Mouse (Mus musculus): ENCODE results near the gene Tmem231. TPM values are rescaled to one million over a fixed set of nuclear protein-coding genes. Genes with fewer than 3 reads are reported as not detected.

Tmem231 gene
- polyA plus RNA-seq, 1 experiment, result 17.2 TPM

DNA sequence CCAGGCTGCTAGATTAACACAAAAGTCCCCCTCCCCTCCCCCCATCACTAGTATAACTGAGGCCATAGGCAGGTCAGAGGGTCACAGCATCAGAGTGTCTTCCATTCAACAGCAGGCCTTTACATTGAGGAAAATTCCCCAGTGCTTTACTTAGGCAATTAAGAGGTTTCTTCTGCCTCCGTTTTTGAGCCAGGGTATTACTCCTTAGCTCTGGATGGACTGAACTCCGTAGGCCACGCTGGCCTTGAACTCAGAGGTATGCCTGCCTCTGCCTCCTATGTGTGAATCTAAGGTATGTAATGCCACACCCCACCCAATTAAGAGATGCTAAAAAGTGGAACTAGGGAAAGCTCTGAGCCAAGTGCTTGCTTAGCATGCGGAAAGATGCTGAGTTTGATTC, 29.9 kb upstream of the Tmem231 start:
- TF ChIP-seq POLR2A (IDR thresholded peaks at IDR 0.05; ENCODE audit: borderline replicate concordance, extremely low read depth, insufficient read depth, insufficient read length, poor library complexity, severe bottlenecking), result no peak
- DNase-seq (ENCODE audit: low read depth), result no peak

DNA sequence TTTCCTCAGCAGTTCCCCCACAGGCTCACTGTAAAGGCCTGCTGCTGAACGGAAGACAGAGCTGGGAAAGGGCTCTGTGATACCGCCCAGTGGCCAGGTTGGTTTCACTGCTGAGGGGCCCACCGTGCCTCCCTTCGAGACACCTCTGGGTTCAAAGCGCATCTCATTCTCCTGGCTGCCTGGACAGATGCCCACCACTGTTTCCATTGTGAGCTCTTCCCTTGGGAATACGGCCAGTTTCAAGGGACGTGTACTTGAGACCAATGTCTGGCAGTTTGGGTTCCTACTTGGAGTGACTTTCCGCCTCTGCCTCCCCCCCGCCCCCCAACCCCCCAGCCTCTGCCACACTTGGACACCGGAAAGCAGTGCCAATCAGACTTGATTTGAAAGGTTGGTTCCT, 29.4 kb upstream of the Tmem231 start:
- TF ChIP-seq POLR2A (IDR thresholded peaks at IDR 0.05; ENCODE audit: borderline replicate concordance, extremely low read depth, insufficient read depth, insufficient read length, poor library complexity, severe bottlenecking) (no peak), CTCF (IDR thresholded peaks at IDR 0.05; ENCODE audit: borderline replicate concordance, extremely low read depth, insufficient read depth, insufficient read length) (no peak)
- DNase-seq (ENCODE audit: low read depth), result no peak

DNA sequence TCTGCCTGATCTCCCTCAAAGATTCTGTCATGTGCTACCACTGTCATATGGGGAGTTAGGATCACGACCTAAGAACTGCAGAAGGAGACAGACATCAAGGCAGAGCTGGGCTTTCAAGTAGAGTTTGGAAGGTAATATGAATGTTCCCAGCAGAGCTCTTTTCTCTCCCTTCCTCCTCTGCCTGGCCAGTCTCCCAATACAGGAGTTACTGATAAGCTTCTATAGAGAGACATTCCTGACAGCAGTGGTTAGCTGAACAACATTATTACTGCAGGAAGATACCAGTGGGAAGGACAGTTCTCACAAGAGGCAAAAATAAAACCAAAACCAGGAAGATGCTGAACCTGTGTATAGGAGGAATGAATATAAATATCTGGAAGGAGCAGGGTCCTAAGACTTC, 28.9 kb upstream of the Tmem231 start:
- no peak for TF ChIP-seq POLR2A (IDR thresholded peaks at IDR 0.05; ENCODE audit: borderline replicate concordance, extremely low read depth, insufficient read depth, insufficient read length, poor library complexity, severe bottlenecking)
- no peak for TF ChIP-seq CTCF (IDR thresholded peaks at IDR 0.05; ENCODE audit: borderline replicate concordance, extremely low read depth, insufficient read depth, insufficient read length)
- DNase-seq (ENCODE audit: low read depth), result no peak

DNA sequence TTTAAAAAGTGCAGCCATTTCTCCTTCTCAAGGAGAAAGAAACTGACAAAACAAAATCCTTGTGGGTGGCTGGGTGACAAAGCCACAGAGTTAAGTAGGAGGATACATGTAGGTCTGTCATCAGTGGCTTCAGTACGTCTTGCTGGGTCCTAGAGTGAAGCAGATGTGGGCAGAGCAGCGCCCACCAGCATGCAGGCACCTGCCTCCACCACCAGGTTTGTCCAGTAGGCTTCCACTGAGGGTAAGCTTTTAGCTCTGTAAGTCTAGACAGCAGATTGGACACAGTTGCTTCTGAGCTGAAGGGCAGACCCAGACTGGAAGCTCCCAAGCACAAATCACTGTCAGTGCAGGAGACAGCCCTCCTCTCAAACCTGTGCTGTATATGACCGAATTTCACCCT, 27.6 kb upstream of the Tmem231 start:
- no peak for TF ChIP-seq CTCF (IDR thresholded peaks at IDR 0.05; ENCODE audit: borderline replicate concordance, extremely low read depth, insufficient read depth, insufficient read length)
- TF ChIP-seq POLR2A (IDR thresholded peaks at IDR 0.05; ENCODE audit: borderline replicate concordance, extremely low read depth, insufficient read depth, insufficient read length, poor library complexity, severe bottlenecking), result no peak
- DNase-seq (ENCODE audit: low read depth), result no peak

DNA sequence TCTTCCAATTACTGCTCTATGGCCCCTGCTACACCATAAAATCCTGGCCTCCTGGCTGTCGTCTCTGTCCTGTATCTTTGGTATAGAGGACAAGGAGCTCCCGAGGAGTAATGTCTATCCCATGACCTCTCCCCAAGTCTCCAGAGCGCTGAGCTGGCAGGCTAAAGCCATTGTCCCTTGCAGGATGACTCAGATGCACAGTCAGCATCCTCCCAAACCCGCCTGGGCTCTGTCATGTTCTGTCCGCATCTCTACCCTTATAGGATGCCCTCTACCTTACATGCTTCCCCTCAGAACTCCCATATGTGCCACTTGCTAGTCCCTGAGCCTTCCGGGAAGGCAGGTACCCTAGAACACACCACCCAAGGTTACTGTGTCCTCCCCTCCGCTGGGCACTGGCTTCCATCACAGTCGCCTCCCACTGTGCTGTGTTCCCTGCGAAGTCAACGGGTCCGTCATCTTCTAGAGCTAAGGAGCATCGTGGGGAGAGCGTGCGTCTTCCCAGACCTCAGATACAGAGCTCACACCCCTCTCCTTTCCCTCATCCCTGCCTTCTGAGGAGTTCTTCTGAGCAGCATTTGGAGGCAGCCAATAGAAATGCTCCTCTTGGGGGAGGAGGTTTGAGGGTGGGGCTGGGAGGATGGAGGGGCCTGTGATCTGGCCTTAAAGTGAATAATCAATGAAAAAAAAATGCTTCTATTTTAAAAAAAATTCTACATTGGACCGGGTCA, 27.1 kb upstream of the Tmem231 start:
- TF ChIP-seq CTCF (IDR thresholded peaks at IDR 0.05; ENCODE audit: borderline replicate concordance, extremely low read depth, insufficient read depth, insufficient read length) (no peak), POLR2A (IDR thresholded peaks at IDR 0.05; ENCODE audit: borderline replicate concordance, extremely low read depth, insufficient read depth, insufficient read length, poor library complexity, severe bottlenecking) (no peak)
- no peak for DNase-seq (ENCODE audit: low read depth)

DNA sequence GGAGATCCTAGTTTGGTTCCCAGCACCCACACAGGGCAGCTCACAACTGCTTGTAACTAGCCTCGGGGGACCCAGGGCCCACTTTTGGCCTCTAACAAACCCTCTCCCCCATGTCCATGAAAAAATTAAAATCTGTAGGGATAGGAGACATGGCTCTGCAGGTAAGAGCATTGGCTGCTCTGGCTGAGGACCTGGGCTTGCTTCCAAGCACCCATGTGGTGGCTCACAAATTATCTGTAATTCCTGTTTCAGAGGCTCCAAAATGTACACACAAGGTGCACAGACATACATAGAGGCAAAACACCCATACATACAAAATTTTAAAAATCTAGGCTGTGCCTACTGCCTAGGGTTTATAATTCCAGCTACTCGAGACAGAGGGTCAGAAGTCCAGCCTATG, 23.6 kb upstream of the Tmem231 start:
- TF ChIP-seq POLR2A (IDR thresholded peaks at IDR 0.05; ENCODE audit: borderline replicate concordance, extremely low read depth, insufficient read depth, insufficient read length, poor library complexity, severe bottlenecking), result no peak
- TF ChIP-seq CTCF (IDR thresholded peaks at IDR 0.05; ENCODE audit: borderline replicate concordance, extremely low read depth, insufficient read depth, insufficient read length), result no peak
- DNase-seq (ENCODE audit: low read depth), result no peak

DNA sequence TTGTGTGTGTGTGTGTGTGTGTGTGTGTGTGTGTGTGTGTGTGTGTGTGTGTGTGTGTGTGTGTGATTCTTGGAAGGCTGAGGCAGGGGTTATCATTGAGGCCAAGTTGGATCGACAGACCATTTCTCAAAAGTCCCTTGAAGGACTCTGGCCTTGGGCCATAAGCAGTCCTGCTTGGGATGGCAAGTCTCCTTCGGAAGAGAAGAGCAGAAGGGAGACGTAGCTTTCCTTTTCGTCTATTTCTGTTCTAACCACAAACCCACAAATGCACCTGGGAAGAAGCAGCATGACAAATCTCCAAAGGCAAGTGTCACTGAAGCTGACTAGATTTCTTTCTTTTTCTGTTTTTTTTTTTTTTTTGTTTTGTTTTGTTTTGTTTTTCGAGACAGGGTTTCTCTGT, 22.2 kb upstream of the Tmem231 start:
- TF ChIP-seq POLR2A (IDR thresholded peaks at IDR 0.05; ENCODE audit: borderline replicate concordance, extremely low read depth, insufficient read depth, insufficient read length, poor library complexity, severe bottlenecking), result no peak

DNA sequence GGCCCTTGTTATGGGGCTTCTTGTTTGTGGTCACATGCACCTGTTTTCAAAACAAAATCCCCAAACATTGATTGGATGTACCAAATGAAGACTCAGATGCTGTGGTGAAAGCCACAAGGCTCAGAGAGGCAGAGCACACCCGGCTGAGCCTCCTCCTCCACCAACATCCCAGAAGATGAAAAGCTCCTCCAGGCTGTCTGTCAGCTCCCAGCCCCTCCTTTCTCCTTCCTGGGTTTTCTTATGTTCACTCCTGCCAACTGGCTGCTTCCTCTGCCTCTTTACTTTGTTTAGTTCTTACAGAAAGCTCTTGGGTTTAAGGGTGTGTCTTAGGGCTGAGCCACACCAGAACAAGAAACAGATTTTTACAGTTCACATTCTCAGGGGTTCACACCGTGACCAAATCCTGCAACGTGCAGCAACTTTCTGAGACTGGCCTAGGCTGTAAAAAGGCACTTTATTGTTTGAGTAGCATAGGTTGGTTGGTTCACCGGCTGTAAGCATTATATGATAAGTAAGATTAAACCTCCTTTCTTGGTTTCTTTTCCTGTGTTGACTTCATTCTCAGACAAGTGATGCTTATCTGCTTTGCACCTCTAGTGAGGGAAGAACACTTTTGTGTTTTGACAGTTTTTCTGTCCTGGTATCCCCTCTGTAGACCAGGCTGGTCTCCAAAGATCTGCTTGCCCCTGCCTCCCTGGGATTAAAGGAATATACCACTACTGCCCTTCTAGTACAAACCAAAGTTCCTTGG, 21.3 kb upstream of the Tmem231 start:
- TF ChIP-seq CTCF (IDR thresholded peaks at IDR 0.05; ENCODE audit: borderline replicate concordance, extremely low read depth, insufficient read depth, insufficient read length) (no peak), POLR2A (IDR thresholded peaks at IDR 0.05; ENCODE audit: borderline replicate concordance, extremely low read depth, insufficient read depth, insufficient read length, poor library complexity, severe bottlenecking) (no peak)
- no peak for DNase-seq (ENCODE audit: low read depth)

More for the DNA sequence above, 22.2 kb upstream of the Tmem231 start:
- DNase-seq (ENCODE audit: low read depth), result no peak

DNA sequence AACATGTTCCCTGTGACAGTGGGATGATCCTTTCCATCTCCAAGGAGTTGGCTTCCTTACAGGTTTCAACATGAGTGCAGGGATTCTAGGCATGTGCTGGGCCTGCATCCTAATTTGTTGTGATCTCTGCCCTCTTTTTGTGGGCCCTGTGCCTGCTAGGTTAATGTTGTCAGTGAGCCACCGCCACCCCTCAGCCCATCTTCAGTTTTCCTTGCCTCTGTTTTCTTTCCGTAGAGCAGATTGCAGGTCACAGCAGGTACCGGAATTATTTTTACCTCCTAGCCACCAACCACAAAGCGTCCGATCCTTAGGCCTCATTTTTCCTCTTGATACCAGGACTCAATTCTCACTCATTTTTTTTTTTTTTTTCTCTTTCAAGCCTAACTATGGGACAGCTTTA, 18.3 kb upstream of the Tmem231 start:
- no peak for DNase-seq (ENCODE audit: low read depth)
- TF ChIP-seq CTCF (IDR thresholded peaks at IDR 0.05; ENCODE audit: borderline replicate concordance, extremely low read depth, insufficient read depth, insufficient read length) (no peak), POLR2A (IDR thresholded peaks at IDR 0.05; ENCODE audit: borderline replicate concordance, extremely low read depth, insufficient read depth, insufficient read length, poor library complexity, severe bottlenecking) (no peak)

DNA sequence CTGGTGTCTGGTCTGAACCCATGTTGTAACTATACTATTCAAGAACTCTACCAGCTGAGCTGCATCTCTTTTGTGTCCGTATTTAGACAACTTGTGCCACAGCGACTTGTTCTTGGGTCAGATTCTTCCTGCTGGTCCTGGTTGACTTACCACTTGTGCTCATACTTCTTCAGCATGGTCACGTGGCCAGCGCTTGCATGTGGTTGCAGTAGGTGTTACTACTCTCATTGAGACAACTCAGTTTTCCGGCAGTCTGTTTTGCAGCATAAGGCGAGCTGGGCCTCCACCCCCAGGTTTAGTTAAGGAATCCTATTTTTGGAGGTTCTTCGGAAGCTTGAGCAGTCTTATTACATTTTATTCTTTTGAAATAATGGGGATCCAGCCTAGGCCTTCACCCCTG, 17.6 kb upstream of the Tmem231 start:
- no peak for DNase-seq (ENCODE audit: low read depth)
- TF ChIP-seq CTCF (IDR thresholded peaks at IDR 0.05; ENCODE audit: borderline replicate concordance, extremely low read depth, insufficient read depth, insufficient read length) (no peak), POLR2A (IDR thresholded peaks at IDR 0.05; ENCODE audit: borderline replicate concordance, extremely low read depth, insufficient read depth, insufficient read length, poor library complexity, severe bottlenecking) (no peak)

DNA sequence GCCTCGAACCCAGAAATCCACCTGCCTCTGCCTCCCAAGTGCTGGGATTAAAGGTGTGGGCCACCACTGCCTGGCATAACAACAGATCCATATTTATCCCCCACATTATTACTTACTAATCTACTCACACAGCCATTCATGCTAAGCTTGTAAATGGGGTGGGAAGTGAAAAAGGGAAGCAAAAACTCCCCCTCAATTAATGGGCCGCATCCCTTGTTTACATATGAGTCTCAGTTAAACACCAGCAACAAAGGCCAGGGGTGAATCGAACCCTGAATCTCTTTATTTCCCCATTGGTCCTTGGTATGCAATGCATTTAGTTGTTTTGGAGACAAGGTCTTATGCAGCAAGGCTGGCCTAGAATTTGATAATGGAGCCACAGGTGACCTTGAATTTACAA, 17.2 kb upstream of the Tmem231 start:
- no peak for DNase-seq (ENCODE audit: low read depth)
- TF ChIP-seq CTCF (IDR thresholded peaks at IDR 0.05; ENCODE audit: borderline replicate concordance, extremely low read depth, insufficient read depth, insufficient read length) (no peak), POLR2A (IDR thresholded peaks at IDR 0.05; ENCODE audit: borderline replicate concordance, extremely low read depth, insufficient read depth, insufficient read length, poor library complexity, severe bottlenecking) (no peak)

DNA sequence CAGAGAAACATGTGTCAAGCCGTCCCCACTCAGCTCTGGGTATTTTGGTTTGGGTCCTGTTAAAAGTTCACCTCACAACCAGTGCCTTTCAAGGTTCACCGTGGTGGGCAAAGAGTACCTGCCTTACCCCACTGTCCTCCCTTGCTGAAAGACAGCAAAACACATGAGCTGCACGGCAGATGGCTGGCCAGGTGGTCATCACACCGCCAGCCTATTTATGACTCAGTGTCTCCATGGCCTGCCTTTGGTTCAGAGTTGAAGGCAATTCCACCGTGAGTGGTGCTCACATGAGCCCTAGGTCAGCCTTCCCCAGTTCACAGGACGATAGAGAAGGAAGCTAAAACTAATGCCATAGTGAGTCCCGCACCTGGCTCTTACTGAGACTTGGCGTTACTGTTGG, 14.3 kb upstream of the Tmem231 start:
- no peak for TF ChIP-seq CTCF (IDR thresholded peaks at IDR 0.05; ENCODE audit: borderline replicate concordance, extremely low read depth, insufficient read depth, insufficient read length)
- no peak for TF ChIP-seq POLR2A (IDR thresholded peaks at IDR 0.05; ENCODE audit: borderline replicate concordance, extremely low read depth, insufficient read depth, insufficient read length, poor library complexity, severe bottlenecking)
- DNase-seq (ENCODE audit: low read depth), result no peak

All from brain, embryonic 14.5 days (tissue).